ENCODE assay signal across 17 mouse cellular contexts in the genomic region with DNA sequence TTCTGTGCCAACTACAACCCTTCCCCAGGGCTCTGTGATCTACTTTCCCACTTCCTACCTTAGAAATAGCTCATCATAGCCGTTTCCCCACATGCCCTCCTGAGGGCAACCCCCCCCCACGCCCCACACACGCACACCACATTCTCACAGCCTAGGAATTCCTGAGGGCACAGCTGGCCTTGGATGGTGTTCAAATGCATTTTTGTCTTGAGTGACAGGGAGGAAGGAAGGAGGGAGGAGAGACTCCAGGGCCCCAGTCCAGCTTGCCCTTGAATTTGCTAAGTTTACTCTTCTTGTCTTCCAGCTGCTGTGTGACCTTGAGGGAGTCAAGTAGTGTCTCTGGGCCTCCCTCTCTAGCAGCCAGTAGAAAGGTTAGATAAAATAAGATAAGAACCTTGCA. TPM values are rescaled to one million over a fixed set of nuclear protein-coding genes. Genes with fewer than 3 reads are reported as not detected.
A peak's percentile ranks its signal among the peaks of the same experiment; 100 is the strongest.
DNase-seq lines count a peak whose midpoint lies in the region; ATAC-seq and TF ChIP-seq lines count a peak whose summit lies in the region.
"Had no signal": no experiment of that assay in that cellular context is flagged by ENCODE, and none has a peak within 500 bp of the region (broad histone marks: within the 10 kb centered on the region; RNA-seq: fewer than 3 reads in every experiment).

No protein-coding gene starts in this region.

- no peaks in the 10 kb centered on the region for H3K4me1 ChIP-seq in heart, postnatal 0 days (ENCODE audit: control insufficient read depth, insufficient read depth)
- H3K4me1 ChIP-seq in heart, embryonic 11.5 days (ENCODE audit: control insufficient read depth, insufficient read depth, low read length) = peaks cover 4% of the 10 kb centered on the region; the same call in 1 of the 2 replicates
- no peaks in the 10 kb centered on the region for H3K4me1 ChIP-seq in stomach, postnatal 0 days (replicated peaks; ENCODE audit: control insufficient read depth, insufficient read depth)

- 11% methylated on average over 3 of the region's 3 CpGs for WGBS in heart, postnatal 0 days
- 34% methylated on average over 3 of the region's 3 CpGs for WGBS in heart, embryonic 11.5 days (ENCODE audit: insufficient replicate concordance)
- 27% methylated on average over 3 of the region's 3 CpGs for WGBS in stomach, postnatal 0 days

- TF ChIP-seq POLR2A in myocyte (IDR thresholded peaks at IDR 0.05; ENCODE audit: insufficient read length, low read depth) = no peak

- no peaks in the 10 kb centered on the region for H3K27me3 ChIP-seq in heart, postnatal 0 days (ENCODE audit: control insufficient read depth, insufficient read depth, low read length)
- H3K27me3 ChIP-seq in heart, embryonic 11.5 days (ENCODE audit: control insufficient read depth, insufficient read depth, low read length) = no peaks in the 10 kb centered on the region
- no peaks in the 10 kb centered on the region for H3K27me3 ChIP-seq in myocyte (ENCODE audit: control insufficient read depth, insufficient read depth, insufficient read length)
- no peaks in the 10 kb centered on the region for H3K27me3 ChIP-seq in stomach, postnatal 0 days (ENCODE audit: control insufficient read depth, insufficient read depth, low read length)
- H3K27me3 ChIP-seq: embryonic facial prominence, embryonic 15.5 days; hindbrain, embryonic 15.5 days; limb, embryonic 13.5 days had no signal

- H3K4me2 ChIP-seq in heart, postnatal 0 days (ENCODE audit: low read depth, low read length) = no peak overlapping the region
- no peak overlapping the region for H3K4me2 ChIP-seq in heart, embryonic 11.5 days
- H3K4me2 ChIP-seq in myocyte (ENCODE audit: low read depth) = peak overlapping the region; percentile 22
- H3K4me2 ChIP-seq in stomach, postnatal 0 days (replicated peaks; ENCODE audit: low read depth) = no peak overlapping the region
- H3K4me2 ChIP-seq: embryonic facial prominence, embryonic 15.5 days; hindbrain, embryonic 15.5 days; limb, embryonic 13.5 days had no signal

- no peak for TF ChIP-seq CTCF in heart, postnatal 0 days (IDR thresholded peaks at IDR 0.05; ENCODE audit: low read depth)
- no peak for TF ChIP-seq CTCF in stomach, postnatal 0 days (IDR thresholded peaks at IDR 0.05; ENCODE audit: low read depth)

- no peaks in the 10 kb centered on the region for H3K79me2 ChIP-seq in myocyte (ENCODE audit: control insufficient read depth, insufficient read depth)

- H3K9ac ChIP-seq in heart, postnatal 0 days (replicated peaks; ENCODE audit: low read depth, low read length) = no peak overlapping the region
- H3K9ac ChIP-seq in heart, embryonic 11.5 days (ENCODE audit: low read depth, low read length) = no peak overlapping the region
- H3K9ac ChIP-seq in stomach, postnatal 0 days (ENCODE audit: low read length) = no peak overlapping the region
- H3K9ac ChIP-seq: embryonic facial prominence, embryonic 15.5 days; hindbrain, embryonic 15.5 days; limb, embryonic 13.5 days had no signal

- H3K27ac ChIP-seq in heart, postnatal 0 days (ENCODE audit: low read depth) = no peak overlapping the region
- H3K27ac ChIP-seq in heart, embryonic 11.5 days (ENCODE audit: low read depth, low read length) = no peak overlapping the region
- H3K27ac ChIP-seq in stomach, postnatal 0 days (replicated peaks) = no peak overlapping the region
- H3K27ac ChIP-seq: embryonic facial prominence, embryonic 15.5 days; hindbrain, embryonic 15.5 days; limb, embryonic 13.5 days had no signal

- no peaks in the 10 kb centered on the region for H3K36me3 ChIP-seq in heart, postnatal 0 days (replicated peaks; ENCODE audit: control insufficient read depth, insufficient read depth, low read length)
- no peaks in the 10 kb centered on the region for H3K36me3 ChIP-seq in heart, embryonic 11.5 days (ENCODE audit: control insufficient read depth, insufficient read depth, low read length)
- H3K36me3 ChIP-seq in myocyte (ENCODE audit: control insufficient read depth, insufficient read depth) = no peaks in the 10 kb centered on the region
- no peaks in the 10 kb centered on the region for H3K36me3 ChIP-seq in stomach, postnatal 0 days (ENCODE audit: control insufficient read depth, insufficient read depth, low read length)
- H3K36me3 ChIP-seq: embryonic facial prominence, embryonic 15.5 days; hindbrain, embryonic 15.5 days; limb, embryonic 13.5 days had no signal

- H3K9me3 ChIP-seq in heart, postnatal 0 days (replicated peaks; ENCODE audit: control insufficient read depth, low read length) = no peaks in the 10 kb centered on the region
- H3K9me3 ChIP-seq in heart, embryonic 11.5 days (replicated peaks; ENCODE audit: control insufficient read depth, low read length) = no peaks in the 10 kb centered on the region
- H3K9me3 ChIP-seq in stomach, postnatal 0 days (ENCODE audit: control insufficient read depth, low read length) = no peaks in the 10 kb centered on the region
- H3K9me3 ChIP-seq: embryonic facial prominence, embryonic 15.5 days; hindbrain, embryonic 15.5 days; limb, embryonic 13.5 days; megakaryocyte, embryonic 14.5 days had no signal

- ATAC-seq in heart, postnatal 0 days (ENCODE audit: insufficient read depth, low read depth) = peak; percentile 82
- no peak; the same call in 1 of the 2 replicates for ATAC-seq in heart, embryonic 11.5 days (replicated peaks; ENCODE audit: insufficient number of reproducible peaks, low FRiP score, low TSS enrichment)
- no peak for ATAC-seq in stomach, postnatal 0 days (ENCODE audit: low FRiP score, low TSS enrichment)
- ATAC-seq: forebrain, embryonic 14.5 days had no signal

- no peak overlapping the region for H3ac ChIP-seq in myocyte (ENCODE audit: control insufficient read depth, insufficient read length)

- DNase-seq in heart, postnatal 0 days (ENCODE audit: low spot score) = peak; percentile 34
- DNase-seq in lung, postnatal 10 days = peak; percentile 36
- DNase-seq in lung, postnatal 14 days = no peak
- DNase-seq in Muller cell, postnatal 12 days (ENCODE audit: inconsistent ontology term) = peak; percentile 92
- DNase-seq in B cell, adult 2 months = no peak
- DNase-seq in stomach, postnatal 0 days (ENCODE audit: low spot score) = no peak
- DNase-seq: cerebellum, adult 18-20 months; heart, adult 11 months had no signal

- TF ChIP-seq EP300 in heart, postnatal 0 days (IDR thresholded peaks at IDR 0.05; ENCODE audit: low read depth) = no peak
- no peak for TF ChIP-seq EP300 in stomach, postnatal 0 days (optimal IDR thresholded peaks at IDR 0.05)

- no peak overlapping the region for H3K4me3 ChIP-seq in heart, postnatal 0 days (ENCODE audit: low read depth, low read length)
- no peak overlapping the region for H3K4me3 ChIP-seq in heart, embryonic 11.5 days (ENCODE audit: low read depth, low read length)
- no peak overlapping the region for H3K4me3 ChIP-seq in myocyte
- H3K4me3 ChIP-seq in stomach, postnatal 0 days (ENCODE audit: low read depth, low read length) = no peak overlapping the region
- H3K4me3 ChIP-seq: embryonic facial prominence, embryonic 15.5 days; hindbrain, embryonic 15.5 days; limb, embryonic 13.5 days; megakaryocyte, embryonic 14.5 days had no signal

TF ChIP-seq in myocyte, 11 proteins besides CTCF, POLR2A, EP300 and RAD21:
- TF ChIP-seq TCF3 (IDR thresholded peaks at IDR 0.05; ENCODE audit: insufficient read length, low read depth) (peak; percentile 8), TCF12 (IDR thresholded peaks at IDR 0.05; ENCODE audit: insufficient read depth, poor library complexity, severe bottlenecking) (peak; percentile 34), MAX (IDR thresholded peaks at IDR 0.05; ENCODE audit: low read depth) (no peak), MYOD1 (IDR thresholded peaks at IDR 0.05; ENCODE audit: control insufficient read depth in 1 of 3, insufficient read length in 2 of 3, low read depth in 2 of 3) (peak in 2 of 3 experiments; percentile 68 to 83), MYOG (IDR thresholded peaks at IDR 0.05; ENCODE audit: control insufficient read depth in 1 of 3, insufficient read depth in 1 of 3, insufficient read length in 2 of 3, low read depth in 2 of 3) (peak in 1 of 3 experiments; percentile 52)

RNA-seq across cellular contexts. Expression of a gene that starts 17.2 kb away (rescaled TPM):
- total RNA-seq in heart, postnatal 0 days (2014; rRNA removed; ENCODE audit: low replicate concordance) = 1.2 and 1.7 TPM in 2 replicates
- 0.36 and 0.45 TPM in 2 replicates for polyA plus RNA-seq in heart, postnatal 0 days (2015; fragmentation: Nextera tagmentation; extraction: Ambion mirVana)
- 0.06 and 0.13 TPM in 2 replicates for polyA plus RNA-seq in heart, embryonic 11.5 days (2014; fragmentation: Nextera tagmentation; extraction: Ambion mirVana)
- 8.3 TPM for polyA plus RNA-seq in myocyte (2012; fragmentation: generic; extraction: Trizol)
- polyA plus RNA-seq in stomach, postnatal 0 days (2015; fragmentation: Nextera tagmentation; extraction: Ambion mirVana) = 0.65 and 0.70 TPM in 2 replicates
- total RNA-seq: common myeloid progenitor, adult 5-6 weeks; monocyte, adult 5-6 weeks had no signal

Comparison
In these comparisons a context has a peak if more than half of its experiments do, and no peak if none do; other contexts are left out.
1. DNase-seq: peak in heart, postnatal 0 days (single experiment), lung, postnatal 10 days (single experiment) and Muller cell, postnatal 12 days (single experiment); none in lung, postnatal 14 days (single experiment), B cell, adult 2 months (0 of 2) and stomach, postnatal 0 days (single experiment).